Mouse (Mus musculus): ENCODE results near the gene Spx. TPM values are rescaled to one million over a fixed set of nuclear protein-coding genes. Genes with fewer than 3 reads are reported as not detected.

Spx gene
- polyA plus RNA-seq (2014; fragmentation: Nextera tagmentation; extraction: Ambion mirVana), result 0.52 and 0.65 TPM in 2 replicates

DNA sequence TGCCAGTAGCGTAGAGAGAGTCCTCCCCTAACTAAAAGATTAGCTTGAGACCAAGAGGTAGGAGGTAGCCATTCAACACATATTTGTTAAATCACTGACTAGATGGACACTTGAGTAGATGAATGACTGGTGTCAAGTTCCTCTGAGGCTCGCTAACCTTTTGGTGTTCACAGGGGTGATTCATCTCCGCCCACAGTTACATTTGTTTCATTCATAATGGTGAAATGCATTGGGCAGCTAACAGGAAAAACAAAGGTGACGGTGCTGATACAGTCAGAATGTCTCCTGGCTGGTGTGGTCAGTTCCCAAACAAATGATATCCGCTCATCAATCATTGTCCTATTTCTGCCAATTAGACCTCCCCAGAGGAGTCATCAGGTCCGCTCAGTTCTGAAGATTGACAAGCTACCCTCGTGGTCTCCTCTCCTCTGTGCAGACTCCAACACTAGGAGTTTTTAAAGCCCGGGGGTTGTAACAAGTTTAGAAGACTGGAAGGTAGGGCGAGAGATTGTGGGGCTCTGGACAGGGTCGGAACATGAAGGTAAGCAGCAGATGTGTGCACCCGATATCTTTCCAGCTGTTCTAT, at the start of gene Spx:
Gene Spx, plus strand, starts transcription at position 536 of the 586 bp plus-strand sequence.
- H3K36me3 ChIP-seq (ENCODE audit: control insufficient read depth, insufficient read depth, low read length), result no peaks in the 10 kb centered on the region
- H3K4me3 ChIP-seq (ENCODE audit: low read depth, low read length), result no peak within 1 kb of the TSS
- no peak for DNase-seq (ENCODE audit: low spot score)
- H3K27me3 ChIP-seq (ENCODE audit: control insufficient read depth, insufficient read depth, low read length), result peaks cover 21% of the 10 kb centered on the region
- no peaks in the 10 kb centered on the region for H3K9me3 ChIP-seq (ENCODE audit: control insufficient read depth, low read length)
- WGBS, result 61% methylated on average over 11 of the region's 11 CpGs
- H3K9ac ChIP-seq (ENCODE audit: low read length), result no peak within 1 kb of the TSS
- no peak for ATAC-seq (ENCODE audit: insufficient number of reproducible peaks, low FRiP score, low TSS enrichment, low read depth)
- no peak within 1 kb of the TSS for H3K27ac ChIP-seq (replicated peaks; ENCODE audit: low read depth, low read length)
- H3K4me2 ChIP-seq (ENCODE audit: low read depth, severe bottlenecking), result no peak within 1 kb of the TSS
- no peaks in the 10 kb centered on the region for H3K4me1 ChIP-seq (ENCODE audit: control insufficient read depth, insufficient read depth, low read length)

DNA sequence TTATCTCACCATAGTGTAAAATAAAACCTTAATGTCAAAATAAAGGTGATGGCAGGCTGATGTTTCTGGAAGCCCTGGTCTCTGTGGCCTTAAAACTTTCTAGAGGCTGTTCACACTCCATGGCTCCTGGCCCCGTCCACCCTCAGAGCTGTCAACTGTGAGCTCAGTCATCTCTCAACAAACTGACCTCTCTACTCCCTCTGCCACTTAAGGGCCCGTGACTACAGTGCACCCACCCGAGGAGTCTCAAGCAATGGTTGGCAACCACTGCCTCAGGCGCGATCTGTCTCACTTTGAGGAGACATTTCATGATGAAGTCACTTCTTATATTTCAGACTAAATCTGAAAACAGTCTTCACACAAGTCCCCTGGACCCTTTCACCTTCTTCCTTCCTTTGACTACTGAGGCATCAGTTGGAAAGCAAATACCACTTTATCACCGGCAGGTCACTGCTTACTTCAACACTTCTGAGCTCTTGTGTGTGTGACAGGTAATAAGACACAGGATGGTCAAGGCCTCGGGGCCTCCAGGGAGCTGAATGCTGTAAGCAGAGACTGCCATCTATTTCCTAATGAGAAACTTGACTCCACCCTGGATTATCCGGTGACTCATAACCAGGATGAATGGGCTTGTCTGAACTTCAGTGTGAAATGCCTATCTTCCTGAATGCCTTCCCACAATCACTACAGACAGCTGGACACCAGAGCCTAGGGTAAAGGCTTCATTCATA, 47.3 kb upstream of the Spx start:
- no peak overlapping the region for H3K27ac ChIP-seq (replicated peaks; ENCODE audit: low read depth, low read length)
- H3K4me1 ChIP-seq (ENCODE audit: control insufficient read depth, insufficient read depth, low read length), result no peaks in the 10 kb centered on the region
- H3K27me3 ChIP-seq (ENCODE audit: control insufficient read depth, insufficient read depth, low read length), result no peaks in the 10 kb centered on the region
- H3K9ac ChIP-seq (ENCODE audit: low read length), result no peak overlapping the region
- H3K4me2 ChIP-seq (ENCODE audit: low read depth, severe bottlenecking), result no peak overlapping the region
- H3K36me3 ChIP-seq (ENCODE audit: control insufficient read depth, insufficient read depth, low read length), result no peaks in the 10 kb centered on the region
- no peaks in the 10 kb centered on the region for H3K9me3 ChIP-seq (ENCODE audit: control insufficient read depth, low read length)
- no peak for ATAC-seq (ENCODE audit: insufficient number of reproducible peaks, low FRiP score, low TSS enrichment, low read depth)
- WGBS, result 89% methylated on average over 8 of the region's 8 CpGs
- no peak for DNase-seq (ENCODE audit: low spot score)
- H3K4me3 ChIP-seq (ENCODE audit: low read depth, low read length), result no peak overlapping the region

DNA sequence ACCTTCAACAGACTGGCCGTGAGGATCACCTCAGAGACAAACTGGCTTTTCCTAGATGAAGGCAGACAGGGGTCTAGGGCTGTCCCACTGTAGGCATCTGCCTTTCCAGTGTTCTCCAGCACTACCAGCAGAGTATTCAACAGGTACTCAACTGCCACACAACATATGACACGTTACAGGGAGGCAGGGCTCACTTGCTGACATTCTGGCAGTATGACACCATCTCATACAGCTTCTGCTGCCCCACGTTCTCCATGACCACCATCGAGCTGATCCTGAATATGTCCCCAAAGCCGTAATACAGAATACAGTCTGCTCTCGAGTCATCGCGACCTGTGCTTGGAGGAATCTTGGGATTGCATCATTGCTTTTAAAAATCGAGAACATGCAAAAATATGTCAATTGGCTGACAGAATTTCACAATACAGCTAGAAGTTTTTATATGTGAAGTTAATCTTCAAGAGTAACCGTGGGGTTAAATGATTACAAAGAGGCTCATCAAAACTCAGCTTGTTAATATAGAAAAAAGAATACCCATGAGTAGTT, 46.7 kb upstream of the Spx start:
- DNase-seq (ENCODE audit: low spot score) (no peak), ATAC-seq (ENCODE audit: insufficient number of reproducible peaks, low FRiP score, low TSS enrichment, low read depth) (no peak)
- Histone ChIP-seq H3K9me3 (ENCODE audit: control insufficient read depth, low read length) (no peaks in the 10 kb centered on the region), H3K27ac (replicated peaks; ENCODE audit: low read depth, low read length) (no peak overlapping the region), H3K9ac (ENCODE audit: low read length) (no peak overlapping the region), H3K4me1 (ENCODE audit: control insufficient read depth, insufficient read depth, low read length) (no peaks in the 10 kb centered on the region), H3K4me3 (ENCODE audit: low read depth, low read length) (no peak overlapping the region), H3K27me3 (ENCODE audit: control insufficient read depth, insufficient read depth, low read length) (no peaks in the 10 kb centered on the region), H3K36me3 (ENCODE audit: control insufficient read depth, insufficient read depth, low read length) (no peaks in the 10 kb centered on the region), H3K4me2 (ENCODE audit: low read depth, severe bottlenecking) (no peak overlapping the region)
- WGBS, result 95% methylated on average over 10 of the region's 10 CpGs

DNA sequence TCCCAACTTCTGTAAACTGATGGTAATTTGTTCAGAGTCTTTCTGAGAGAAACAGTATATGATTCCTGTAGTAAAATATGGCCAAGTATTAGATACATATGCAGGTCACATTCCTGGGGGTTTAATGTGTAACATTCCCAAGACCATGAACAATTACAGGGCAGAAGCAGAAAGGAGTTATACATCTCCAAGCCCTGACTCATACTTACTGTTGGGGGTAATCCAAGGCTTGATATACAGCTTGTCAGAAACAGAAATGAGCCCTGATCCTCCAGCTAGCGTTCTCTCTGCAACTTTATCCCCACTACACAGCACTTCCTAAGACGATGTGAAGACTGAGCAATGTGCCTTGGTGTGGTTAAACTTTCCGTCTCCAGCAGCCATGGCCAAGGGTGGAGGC, 45.7 kb upstream of the Spx start:
- no peak for ATAC-seq (ENCODE audit: insufficient number of reproducible peaks, low FRiP score, low TSS enrichment, low read depth)
- Histone ChIP-seq H3K9ac (ENCODE audit: low read length) (no peak overlapping the region), H3K4me2 (ENCODE audit: low read depth, severe bottlenecking) (no peak overlapping the region), H3K9me3 (ENCODE audit: control insufficient read depth, low read length) (no peaks in the 10 kb centered on the region), H3K27me3 (ENCODE audit: control insufficient read depth, insufficient read depth, low read length) (no peaks in the 10 kb centered on the region), H3K4me1 (ENCODE audit: control insufficient read depth, insufficient read depth, low read length) (no peaks in the 10 kb centered on the region), H3K4me3 (ENCODE audit: low read depth, low read length) (no peak overlapping the region), H3K27ac (replicated peaks; ENCODE audit: low read depth, low read length) (no peak overlapping the region), H3K36me3 (ENCODE audit: control insufficient read depth, insufficient read depth, low read length) (no peaks in the 10 kb centered on the region)
- 89% methylated on average over 3 of the region's 3 CpGs for WGBS
- no peak for DNase-seq (ENCODE audit: low spot score)

DNA sequence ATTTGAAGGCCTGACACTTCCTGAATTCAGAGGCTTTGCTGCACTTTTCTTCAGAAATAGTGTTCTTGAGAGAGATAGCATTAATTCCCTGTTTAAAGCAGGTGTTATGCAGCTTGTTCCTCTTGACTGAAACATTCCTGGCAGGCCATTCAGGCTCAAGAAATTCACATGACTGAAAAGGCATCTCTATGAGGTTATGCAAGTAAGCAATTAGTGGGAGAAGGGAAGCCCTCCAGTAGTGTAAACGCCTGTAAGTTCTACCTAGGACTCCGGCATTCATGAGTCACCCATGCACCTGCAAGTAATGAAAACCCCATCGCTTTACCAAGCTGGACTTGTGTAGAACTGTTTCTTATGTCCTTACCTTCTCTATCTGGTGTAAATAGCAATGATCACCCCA, 43.7 kb upstream of the Spx start:
- DNase-seq (ENCODE audit: low spot score) (no peak), ATAC-seq (ENCODE audit: insufficient number of reproducible peaks, low FRiP score, low TSS enrichment, low read depth) (no peak)
- H3K27me3 ChIP-seq (ENCODE audit: control insufficient read depth, insufficient read depth, low read length), result no peaks in the 10 kb centered on the region
- no peak overlapping the region for H3K9ac ChIP-seq (ENCODE audit: low read length)
- peaks cover 3% of the 10 kb centered on the region; the same call in 1 of the 2 replicates for H3K36me3 ChIP-seq (ENCODE audit: control insufficient read depth, insufficient read depth, low read length)
- no peak overlapping the region for H3K4me3 ChIP-seq (ENCODE audit: low read depth, low read length)
- 89% methylated on average over 3 of the region's 3 CpGs for WGBS
- H3K4me2 ChIP-seq (ENCODE audit: low read depth, severe bottlenecking), result no peak overlapping the region
- H3K4me1 ChIP-seq (ENCODE audit: control insufficient read depth, insufficient read depth, low read length), result no peaks in the 10 kb centered on the region
- no peak overlapping the region for H3K27ac ChIP-seq (replicated peaks; ENCODE audit: low read depth, low read length)
- no peaks in the 10 kb centered on the region for H3K9me3 ChIP-seq (ENCODE audit: control insufficient read depth, low read length)

DNA sequence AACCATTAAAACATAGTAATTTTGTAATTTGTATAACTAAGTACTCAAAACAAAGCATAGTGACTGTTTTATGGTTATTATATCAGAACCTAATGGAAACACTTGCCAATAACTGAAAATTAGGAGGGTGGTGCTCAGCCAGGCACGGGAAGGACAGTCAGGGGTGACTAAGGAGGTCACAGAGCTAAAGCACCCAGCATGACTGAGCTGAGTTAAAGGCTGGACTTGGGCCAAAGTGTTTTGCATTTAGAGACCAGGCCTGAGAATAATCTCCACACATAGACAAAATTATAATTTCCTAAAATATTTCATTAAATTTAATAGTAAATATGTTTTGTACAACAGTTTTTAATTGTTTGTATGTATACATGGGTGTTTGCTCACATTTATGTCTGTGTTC, 36.2 kb upstream of the Spx start:
- no peak overlapping the region for H3K27ac ChIP-seq (replicated peaks; ENCODE audit: low read depth, low read length)
- H3K27me3 ChIP-seq (ENCODE audit: control insufficient read depth, insufficient read depth, low read length), result no peaks in the 10 kb centered on the region
- H3K4me3 ChIP-seq (ENCODE audit: low read depth, low read length), result no peak overlapping the region
- H3K9me3 ChIP-seq (ENCODE audit: control insufficient read depth, low read length), result no peaks in the 10 kb centered on the region
- H3K4me1 ChIP-seq (ENCODE audit: control insufficient read depth, insufficient read depth, low read length), result no peaks in the 10 kb centered on the region
- ATAC-seq (ENCODE audit: insufficient number of reproducible peaks, low FRiP score, low TSS enrichment, low read depth) (no peak), DNase-seq (ENCODE audit: low spot score) (no peak)
- peaks cover 7% of the 10 kb centered on the region; the same call in 1 of the 2 replicates for H3K36me3 ChIP-seq (ENCODE audit: control insufficient read depth, insufficient read depth, low read length)
- H3K9ac ChIP-seq (ENCODE audit: low read length), result no peak overlapping the region
- H3K4me2 ChIP-seq (ENCODE audit: low read depth, severe bottlenecking), result no peak overlapping the region
- 83% methylated on average over 1 of the region's 1 CpGs for WGBS

DNA sequence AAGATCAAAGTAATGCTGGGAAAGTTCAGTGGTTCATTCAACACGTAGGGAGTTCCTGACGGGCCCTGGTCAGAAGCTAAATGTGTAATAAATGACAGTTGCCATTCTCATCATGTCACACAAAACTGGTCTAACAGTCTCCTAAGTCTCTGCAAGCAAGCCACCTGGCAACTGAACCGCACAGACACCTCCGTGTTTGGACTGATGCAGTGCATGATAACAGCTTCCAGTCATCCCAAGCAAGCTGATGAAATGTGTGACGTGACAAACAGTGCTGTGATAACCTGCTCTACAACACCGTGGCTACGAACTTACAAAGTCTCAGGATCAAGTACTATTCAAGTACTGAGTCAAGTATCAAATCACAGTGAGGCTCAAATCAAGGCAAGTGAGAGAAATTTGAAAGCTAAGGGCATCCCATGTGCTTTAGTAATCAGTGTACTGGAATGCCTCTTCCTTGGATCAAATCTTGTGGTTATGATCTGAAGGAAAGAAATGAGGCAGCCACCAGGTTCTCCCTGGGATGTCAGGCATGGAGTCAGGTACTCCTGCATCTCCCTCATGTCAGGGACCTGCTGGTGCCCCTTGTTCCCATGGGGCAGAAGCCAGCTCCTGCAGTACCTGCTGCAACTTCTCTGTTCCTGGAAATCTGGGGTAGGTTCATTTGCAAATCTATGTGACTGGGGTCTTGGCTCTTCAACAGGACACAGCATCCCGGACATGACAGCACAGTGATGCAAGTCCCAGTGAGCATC, 34.5 kb upstream of the Spx start:
- H3K4me2 ChIP-seq (ENCODE audit: low read depth, severe bottlenecking), result no peak overlapping the region
- H3K9me3 ChIP-seq (ENCODE audit: control insufficient read depth, low read length), result no peaks in the 10 kb centered on the region
- no peak overlapping the region for H3K4me3 ChIP-seq (ENCODE audit: low read depth, low read length)
- ATAC-seq (ENCODE audit: insufficient number of reproducible peaks, low FRiP score, low TSS enrichment, low read depth) (no peak), DNase-seq (ENCODE audit: low spot score) (no peak)
- no peak overlapping the region for H3K27ac ChIP-seq (replicated peaks; ENCODE audit: low read depth, low read length)
- peaks cover 7% of the 10 kb centered on the region; the same call in 1 of the 2 replicates for H3K36me3 ChIP-seq (ENCODE audit: control insufficient read depth, insufficient read depth, low read length)
- H3K4me1 ChIP-seq (ENCODE audit: control insufficient read depth, insufficient read depth, low read length), result no peaks in the 10 kb centered on the region
- H3K27me3 ChIP-seq (ENCODE audit: control insufficient read depth, insufficient read depth, low read length), result no peaks in the 10 kb centered on the region
- WGBS, result 86% methylated on average over 8 of the region's 8 CpGs
- H3K9ac ChIP-seq (ENCODE audit: low read length), result no peak overlapping the region

DNA sequence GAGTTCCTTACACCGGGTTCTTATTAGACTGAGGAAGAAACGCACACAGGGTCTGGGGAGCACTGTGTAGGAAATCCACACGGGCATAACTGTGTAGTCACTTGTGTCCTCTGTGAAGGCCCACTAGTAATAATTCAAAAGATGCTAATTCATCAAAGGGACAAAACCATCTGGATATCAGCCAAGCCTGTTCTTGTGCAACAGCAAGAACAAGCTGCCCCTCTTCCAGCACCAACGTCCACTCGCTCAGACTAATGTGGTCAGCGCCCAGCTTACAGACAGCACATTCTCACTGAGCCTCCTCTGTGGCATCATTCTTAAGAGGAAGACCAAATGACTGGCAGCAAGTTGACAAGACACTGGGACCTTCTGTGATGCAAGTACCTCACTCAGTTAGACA, 33.3 kb upstream of the Spx start:
- Histone ChIP-seq H3K36me3 (ENCODE audit: control insufficient read depth, insufficient read depth, low read length) (peaks cover 4% of the 10 kb centered on the region; the same call in 1 of the 2 replicates), H3K9me3 (ENCODE audit: control insufficient read depth, low read length) (no peaks in the 10 kb centered on the region), H3K4me1 (ENCODE audit: control insufficient read depth, insufficient read depth, low read length) (no peaks in the 10 kb centered on the region), H3K9ac (ENCODE audit: low read length) (no peak overlapping the region), H3K27ac (replicated peaks; ENCODE audit: low read depth, low read length) (no peak overlapping the region), H3K4me3 (ENCODE audit: low read depth, low read length) (no peak overlapping the region), H3K4me2 (ENCODE audit: low read depth, severe bottlenecking) (no peak overlapping the region), H3K27me3 (ENCODE audit: control insufficient read depth, insufficient read depth, low read length) (no peaks in the 10 kb centered on the region)
- ATAC-seq (ENCODE audit: insufficient number of reproducible peaks, low FRiP score, low TSS enrichment, low read depth) (no peak), DNase-seq (ENCODE audit: low spot score) (no peak)
- WGBS, result 86% methylated on average over 6 of the region's 6 CpGs
